Mouse (Mus musculus): ENCODE results near the gene Tuba3b. TPM values are rescaled to one million over a fixed set of nuclear protein-coding genes. Genes with fewer than 3 reads are reported as not detected.

Tuba3b gene
- total and polyA plus RNA-seq, 3 experiments = not detected

GRCm38 (mm10) chr6:145593991-145594390, 21.6 kb upstream of the Tuba3b start:
- no peak overlapping the region for H3K27ac ChIP-seq (ENCODE audit: insufficient read depth, low read depth)
- H3K4me3 ChIP-seq (replicated peaks in 1 of 3; ENCODE audit: low read depth in 2 of 3, low read length in 2 of 3, poor library complexity in 1 of 3) = no peak overlapping the region
- in situ Hi-C loops (cut with MboI; ENCODE audit: low pct_ligation_motif_present, low pct_unique_long_range_greater_than_20kb, low sequenced_read_pairs) (no loop called here), dilution Hi-C loops (cut with MboI; ENCODE audit: extremely low pct_ligation_motif_present, extremely low pct_unique_long_range_greater_than_20kb, low sequenced_read_pairs) (no loop called here)
- TF ChIP-seq POLR2A (IDR thresholded peaks at IDR 0.05; ENCODE audit: low read depth, low read length) (no peak), ZNF384 (IDR thresholded peaks at IDR 0.05; ENCODE audit: low read depth, low read length) (no peak), JUND (conservative IDR thresholded peaks at IDR 0.05; ENCODE audit: low read depth, low read length) (no peak), SIN3A (IDR thresholded peaks at IDR 0.05; ENCODE audit: low read length) (no peak), E2F4 (IDR thresholded peaks at IDR 0.05; ENCODE audit: insufficient replicate concordance, low read depth, low read length) (no peak), GABPA (IDR thresholded peaks at IDR 0.05; ENCODE audit: insufficient replicate concordance, low read depth, low read length) (no peak), MXI1 (IDR thresholded peaks at IDR 0.05; ENCODE audit: low read depth, low read length) (no peak), MAZ (IDR thresholded peaks at IDR 0.05; ENCODE audit: low read depth, low read length) (no peak), ETS1 (conservative IDR thresholded peaks at IDR 0.05; ENCODE audit: low read depth, low read length) (no peak), JUN (IDR thresholded peaks at IDR 0.05; ENCODE audit: insufficient read depth, low read depth, low read length) (no peak), POLR2AphosphoS2 (IDR thresholded peaks at IDR 0.05; ENCODE audit: low read depth, low read length) (no peak), MYC (IDR thresholded peaks at IDR 0.05; ENCODE audit: low read depth, low read length) (no peak), MAX (IDR thresholded peaks at IDR 0.05; ENCODE audit: low read length) (no peak), MAFK (IDR thresholded peaks at IDR 0.05; ENCODE audit: insufficient replicate concordance, low read length) (no peak), RCOR1 (conservative IDR thresholded peaks at IDR 0.05; ENCODE audit: low read depth, low read length) (no peak), PAX5 (IDR thresholded peaks at IDR 0.05; ENCODE audit: low read length) (no peak), SMC3 (IDR thresholded peaks at IDR 0.05; ENCODE audit: low read depth, low read length) (no peak), KAT2A (IDR thresholded peaks at IDR 0.05; ENCODE audit: insufficient replicate concordance, low read length) (no peak)
- no peak overlapping the region for H3K4me2 ChIP-seq (ENCODE audit: insufficient read depth, low read depth, poor library complexity, severe bottlenecking)
- no peaks in the 10 kb centered on the region for H3K79me2 ChIP-seq (replicated peaks; ENCODE audit: control insufficient read depth, extremely low read depth, insufficient read depth, poor library complexity, severe bottlenecking)
- no peak for DNase-seq (ENCODE audit: extremely low read depth)
- H3K36me3 ChIP-seq (replicated peaks in 1 of 2; ENCODE audit: control insufficient read depth in 1 of 2, insufficient read depth in 1 of 2, low read length in 1 of 2) = no peaks in the 10 kb centered on the region
- peaks cover 0 to 18% of the 10 kb centered on the region in 2 experiments; a peak in 3 of 4 replicates for H3K4me1 ChIP-seq (ENCODE audit: control insufficient read depth in 1 of 2, insufficient read depth in 2 of 2)
- no peak overlapping the region for H3K9ac ChIP-seq (ENCODE audit: insufficient read depth, low read depth)
- no peaks in the 10 kb centered on the region for H3K27me3 ChIP-seq (replicated peaks)
- no peaks in the 10 kb centered on the region for H3K9me3 ChIP-seq (replicated peaks; ENCODE audit: low read length)

GRCm38 (mm10) chr6:145595905-145596304, 19.7 kb upstream of the Tuba3b start:
- Histone ChIP-seq H3K4me1 (ENCODE audit: control insufficient read depth in 1 of 2, insufficient read depth in 2 of 2) (peaks cover 0 to 27% of the 10 kb centered on the region in 2 experiments; a peak in 3 of 4 replicates), H3K4me3 (replicated peaks in 1 of 3; ENCODE audit: low read depth in 2 of 3, low read length in 2 of 3, poor library complexity in 1 of 3) (no peak overlapping the region), H3K9ac (ENCODE audit: insufficient read depth, low read depth) (no peak overlapping the region), H3K4me2 (ENCODE audit: insufficient read depth, low read depth, poor library complexity, severe bottlenecking) (no peak overlapping the region), H3K9me3 (replicated peaks; ENCODE audit: low read length) (no peaks in the 10 kb centered on the region), H3K79me2 (replicated peaks; ENCODE audit: control insufficient read depth, extremely low read depth, insufficient read depth, poor library complexity, severe bottlenecking) (no peaks in the 10 kb centered on the region), H3K36me3 (replicated peaks in 1 of 2; ENCODE audit: control insufficient read depth in 1 of 2, insufficient read depth in 1 of 2, low read length in 1 of 2) (no peaks in the 10 kb centered on the region), H3K27me3 (replicated peaks) (no peaks in the 10 kb centered on the region), H3K27ac (ENCODE audit: insufficient read depth, low read depth) (no peak overlapping the region)
- in situ Hi-C loops (cut with MboI; ENCODE audit: low pct_ligation_motif_present, low pct_unique_long_range_greater_than_20kb, low sequenced_read_pairs) (no loop called here), dilution Hi-C loops (cut with MboI; ENCODE audit: extremely low pct_ligation_motif_present, extremely low pct_unique_long_range_greater_than_20kb, low sequenced_read_pairs) (no loop called here)
- DNase-seq (ENCODE audit: extremely low read depth) = no peak
- no peak for TF ChIP-seq BHLHE40 (IDR thresholded peaks at IDR 0.05; ENCODE audit: low read depth, low read length)
